Mouse (Mus musculus): ENCODE measurements around the gene C130032M10Rik. TPM values are rescaled to one million over a fixed set of nuclear protein-coding genes. Genes with fewer than 3 reads are reported as not detected.
A peak's percentile ranks its signal among the peaks of the same experiment; 100 is the strongest.

C130032M10Rik gene
- polyA plus RNA-seq, 2 experiments, result 1.9 to 3.4 TPM

DNA sequence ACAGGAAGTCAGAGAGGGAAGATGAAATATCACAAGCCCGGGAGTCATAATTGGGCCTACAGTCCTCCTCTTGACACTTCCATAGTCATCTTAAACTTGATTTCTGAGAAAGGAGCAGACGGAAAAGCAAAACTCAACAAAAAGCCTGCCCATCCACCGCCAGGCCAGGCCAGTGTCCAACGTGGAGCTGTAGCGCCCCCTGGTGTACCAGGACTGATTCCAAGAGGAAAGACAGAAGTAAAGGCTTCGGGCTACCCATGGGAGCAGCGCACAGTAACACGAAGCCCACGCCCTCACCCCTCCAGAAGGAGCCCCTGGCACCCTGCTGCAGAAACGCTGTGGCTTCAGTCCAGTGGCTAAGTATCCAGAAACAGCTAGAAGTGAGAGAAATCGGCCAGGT is 17.3 kb upstream of the C130032M10Rik start:
- TF ChIP-seq POLR2A (IDR thresholded peaks at IDR 0.05; ENCODE audit: borderline replicate concordance, extremely low read depth, insufficient read depth, insufficient read length), result no peak
- Histone ChIP-seq H3K4me2 (replicated peaks; ENCODE audit: low read depth, low read length, severe bottlenecking) (peak overlapping the region; percentile 39), H3K4me1 (ENCODE audit: control insufficient read depth, insufficient read depth, low read length) (no peaks in the 10 kb centered on the region), H3K36me3 (ENCODE audit: control insufficient read depth, insufficient read depth, low read length) (no peaks in the 10 kb centered on the region), H3K4me3 (replicated peaks; ENCODE audit: low read length) (peak overlapping the region; percentile 13; the same call in 1 of the 2 replicates), H3K9me3 (ENCODE audit: control insufficient read depth, low read length) (no peaks in the 10 kb centered on the region), H3K27me3 (ENCODE audit: control insufficient read depth, insufficient read depth, low read length) (no peaks in the 10 kb centered on the region), H3K9ac (ENCODE audit: low read depth, low read length, severe bottlenecking) (no peak overlapping the region), H3K27ac (replicated peaks; ENCODE audit: low read depth, low read length) (no peak overlapping the region)
- 12% methylated on average over 11 of the region's 11 CpGs for WGBS
- DNase-seq (ENCODE audit: low spot score) (peak; percentile 77), ATAC-seq (ENCODE audit: low FRiP score, low read depth) (peak; percentile 74)

DNA sequence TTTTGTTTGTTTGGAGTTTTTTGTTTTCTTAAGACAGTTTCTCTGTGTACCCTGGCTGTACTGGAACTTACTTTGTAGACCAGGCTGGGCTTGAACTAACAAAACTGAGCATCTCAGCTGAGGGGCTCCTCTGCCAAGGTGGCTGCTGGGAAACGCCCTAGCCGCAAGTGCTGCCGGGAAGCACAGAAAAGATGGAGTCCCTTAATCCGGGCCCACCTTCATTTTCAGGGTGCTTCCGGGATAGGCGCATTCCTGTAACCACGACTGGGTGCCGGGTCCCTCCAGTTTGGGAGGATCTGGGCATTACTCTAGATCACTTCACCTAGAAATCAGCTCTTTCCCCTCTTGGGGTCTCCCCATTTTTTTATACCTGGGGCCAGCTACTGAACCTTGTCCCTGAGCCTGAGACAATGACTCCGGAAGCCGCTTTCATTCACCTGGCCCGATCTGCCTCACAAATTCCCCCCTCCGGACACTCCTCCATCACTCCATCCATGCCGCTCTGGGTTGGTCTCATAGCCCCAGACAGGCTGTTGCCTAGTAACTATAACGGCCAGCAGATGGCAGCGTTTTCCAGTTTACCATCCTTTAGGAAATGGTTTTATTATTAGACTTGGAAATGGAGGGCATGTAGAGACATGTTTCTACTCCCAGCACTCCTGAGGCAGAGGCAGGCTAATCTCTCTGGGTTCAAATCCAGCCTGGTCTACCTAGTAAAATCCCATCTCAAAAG is 15.5 kb upstream of the C130032M10Rik start:
- Histone ChIP-seq H3K9ac (ENCODE audit: low read depth, low read length, severe bottlenecking) (no peak overlapping the region), H3K27me3 (ENCODE audit: control insufficient read depth, insufficient read depth, low read length) (no peaks in the 10 kb centered on the region), H3K9me3 (ENCODE audit: control insufficient read depth, low read length) (no peaks in the 10 kb centered on the region), H3K36me3 (ENCODE audit: control insufficient read depth, insufficient read depth, low read length) (no peaks in the 10 kb centered on the region), H3K4me1 (ENCODE audit: control insufficient read depth, insufficient read depth, low read length) (no peaks in the 10 kb centered on the region), H3K27ac (replicated peaks; ENCODE audit: low read depth, low read length) (no peak overlapping the region), H3K4me3 (replicated peaks; ENCODE audit: low read length) (no peak overlapping the region), H3K4me2 (replicated peaks; ENCODE audit: low read depth, low read length, severe bottlenecking) (no peak overlapping the region)
- 18% methylated on average over 15 of the region's 15 CpGs for WGBS
- no peak for TF ChIP-seq POLR2A (IDR thresholded peaks at IDR 0.05; ENCODE audit: borderline replicate concordance, extremely low read depth, insufficient read depth, insufficient read length)
- ATAC-seq (ENCODE audit: low FRiP score, low read depth) (no peak), DNase-seq (ENCODE audit: low spot score) (peak; percentile 82)

- ATAC-seq (ENCODE audit: low FRiP score, low read depth) (no peak), DNase-seq (ENCODE audit: low spot score) (no peak)
- Histone ChIP-seq H3K9ac (ENCODE audit: low read depth, low read length, severe bottlenecking) (no peak overlapping the region), H3K9me3 (ENCODE audit: control insufficient read depth, low read length) (no peaks in the 10 kb centered on the region), H3K27ac (replicated peaks; ENCODE audit: low read depth, low read length) (no peak overlapping the region), H3K27me3 (ENCODE audit: control insufficient read depth, insufficient read depth, low read length) (no peaks in the 10 kb centered on the region), H3K4me2 (replicated peaks; ENCODE audit: low read depth, low read length, severe bottlenecking) (no peak overlapping the region), H3K4me3 (replicated peaks; ENCODE audit: low read length) (no peak overlapping the region), H3K36me3 (ENCODE audit: control insufficient read depth, insufficient read depth, low read length) (no peaks in the 10 kb centered on the region), H3K4me1 (ENCODE audit: control insufficient read depth, insufficient read depth, low read length) (no peaks in the 10 kb centered on the region)
- no peak for TF ChIP-seq POLR2A (IDR thresholded peaks at IDR 0.05; ENCODE audit: borderline replicate concordance, extremely low read depth, insufficient read depth, insufficient read length)
- 95% methylated on average over 7 of the region's 7 CpGs for WGBS
Observed at GRCm38 (mm10) chr9:114501111-114501510, 14.4 kb upstream of the C130032M10Rik start.

DNA sequence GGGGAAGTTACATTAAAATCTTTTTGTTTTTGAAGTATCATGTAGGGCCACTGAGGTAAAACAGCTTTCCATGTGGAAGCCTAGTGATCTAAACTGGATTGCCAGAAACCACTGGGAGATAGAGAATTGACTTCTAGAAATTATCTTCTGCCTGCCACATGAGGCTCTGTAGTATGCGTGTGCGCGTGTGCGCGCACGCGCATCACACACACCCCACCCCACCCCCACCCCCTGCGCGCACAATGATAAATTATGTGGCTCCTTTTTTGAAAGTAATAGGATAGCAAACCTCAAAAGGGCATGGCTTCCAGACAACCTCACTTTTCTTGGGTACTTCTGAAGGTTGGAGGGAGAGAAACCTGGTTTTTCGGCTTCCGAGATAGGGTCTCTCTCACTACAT is 13.6 kb upstream of the C130032M10Rik start:
- no peak for ATAC-seq (ENCODE audit: low FRiP score, low read depth)
- TF ChIP-seq POLR2A (IDR thresholded peaks at IDR 0.05; ENCODE audit: borderline replicate concordance, extremely low read depth, insufficient read depth, insufficient read length), result no peak
- no peak overlapping the region for H3K27ac ChIP-seq (replicated peaks; ENCODE audit: low read depth, low read length)
- no peaks in the 10 kb centered on the region for H3K9me3 ChIP-seq (ENCODE audit: control insufficient read depth, low read length)
- H3K27me3 ChIP-seq (ENCODE audit: control insufficient read depth, insufficient read depth, low read length), result no peaks in the 10 kb centered on the region
- no peak overlapping the region for H3K4me3 ChIP-seq (replicated peaks; ENCODE audit: low read length)
- no peaks in the 10 kb centered on the region for H3K4me1 ChIP-seq (ENCODE audit: control insufficient read depth, insufficient read depth, low read length)
- DNase-seq (ENCODE audit: low spot score), result no peak
- no peaks in the 10 kb centered on the region for H3K36me3 ChIP-seq (ENCODE audit: control insufficient read depth, insufficient read depth, low read length)
- no peak overlapping the region for H3K9ac ChIP-seq (ENCODE audit: low read depth, low read length, severe bottlenecking)
- WGBS, result 90% methylated on average over 11 of the region's 11 CpGs
- H3K4me2 ChIP-seq (replicated peaks; ENCODE audit: low read depth, low read length, severe bottlenecking), result no peak overlapping the region

GRCm38 (mm10) chr9:114502711-114503427 is 12.6 kb upstream of the C130032M10Rik start:
- no peak for ATAC-seq (ENCODE audit: low FRiP score, low read depth)
- TF ChIP-seq POLR2A (IDR thresholded peaks at IDR 0.05; ENCODE audit: borderline replicate concordance, extremely low read depth, insufficient read depth, insufficient read length), result no peak
- no peak overlapping the region for H3K4me2 ChIP-seq (replicated peaks; ENCODE audit: low read depth, low read length, severe bottlenecking)
- no peaks in the 10 kb centered on the region for H3K4me1 ChIP-seq (ENCODE audit: control insufficient read depth, insufficient read depth, low read length)
- no peak overlapping the region for H3K27ac ChIP-seq (replicated peaks; ENCODE audit: low read depth, low read length)
- H3K9me3 ChIP-seq (ENCODE audit: control insufficient read depth, low read length), result no peaks in the 10 kb centered on the region
- H3K36me3 ChIP-seq (ENCODE audit: control insufficient read depth, insufficient read depth, low read length), result no peaks in the 10 kb centered on the region
- no peaks in the 10 kb centered on the region for H3K27me3 ChIP-seq (ENCODE audit: control insufficient read depth, insufficient read depth, low read length)
- DNase-seq (ENCODE audit: low spot score), result peak; percentile 20
- 63% methylated on average over 15 of the region's 15 CpGs for WGBS
- H3K9ac ChIP-seq (ENCODE audit: low read depth, low read length, severe bottlenecking), result no peak overlapping the region
- H3K4me3 ChIP-seq (replicated peaks; ENCODE audit: low read length), result no peak overlapping the region
